Mouse (Mus musculus): ENCODE data around the gene Tmem233. TPM values are rescaled to one million over a fixed set of nuclear protein-coding genes. Genes with fewer than 3 reads are reported as not detected.

Gene Tmem233
- total and polyA plus RNA-seq, 3 experiments = not detected

GRCm38 (mm10) chr5:116026561-116026960 is 56.5 kb downstream of the Tmem233 start:
- 35% methylated on average over 14 of the region's 14 CpGs for WGBS
- H3K36me3 ChIP-seq (ENCODE audit: control insufficient read depth, insufficient read depth, low read length) = no peaks in the 10 kb centered on the region; the same call in 1 of the 2 replicates
- DNase-seq = no peak
- intact Hi-C loops (cut with DNase I) = loop anchor here (10.0 kb wide), 1 partner anchor 372 kb away; no protein-coding TSS in a partner anchor
- H3K9ac ChIP-seq (ENCODE audit: low read depth, low read length) = no peak overlapping the region
- H3K4me1 ChIP-seq (ENCODE audit: control insufficient read depth, insufficient read depth, low read length) = peaks cover 4% of the 10 kb centered on the region
- H3K27me3 ChIP-seq (ENCODE audit: control insufficient read depth, insufficient read depth, low read length) = no peaks in the 10 kb centered on the region
- no peak overlapping the region for H3K4me3 ChIP-seq
- no peak overlapping the region for H3K27ac ChIP-seq
- H3K79me2 ChIP-seq (replicated peaks; ENCODE audit: control insufficient read depth, insufficient read depth, low read length) = no peaks in the 10 kb centered on the region
- TF ChIP-seq POLR2A (IDR thresholded peaks at IDR 0.05; ENCODE audit: insufficient read depth, low read depth, low read length) (no peak), EP300 (IDR thresholded peaks at IDR 0.05; ENCODE audit: insufficient read depth, low read depth, low read length) (no peak), CTCF (IDR thresholded peaks at IDR 0.05) (no peak)

GRCm38 (mm10) chr5:116026107-116026506 is 56.9 kb downstream of the Tmem233 start:
- H3K79me2 ChIP-seq (replicated peaks; ENCODE audit: control insufficient read depth, insufficient read depth, low read length) = no peaks in the 10 kb centered on the region
- no peak overlapping the region for H3K9ac ChIP-seq (ENCODE audit: low read depth, low read length)
- H3K4me3 ChIP-seq = no peak overlapping the region
- H3K27ac ChIP-seq = no peak overlapping the region
- intact Hi-C loops (cut with DNase I) = loop anchor here (10.0 kb wide), 1 partner anchor 371 kb away; no protein-coding TSS in a partner anchor
- WGBS = 74% methylated on average over 5 of the region's 5 CpGs
- DNase-seq = no peak
- H3K27me3 ChIP-seq (ENCODE audit: control insufficient read depth, insufficient read depth, low read length) = no peaks in the 10 kb centered on the region
- TF ChIP-seq EP300 (IDR thresholded peaks at IDR 0.05; ENCODE audit: insufficient read depth, low read depth, low read length) = no peak
- TF ChIP-seq POLR2A (IDR thresholded peaks at IDR 0.05; ENCODE audit: insufficient read depth, low read depth, low read length) = no peak
- no peak for TF ChIP-seq CTCF (IDR thresholded peaks at IDR 0.05)
- H3K36me3 ChIP-seq (ENCODE audit: control insufficient read depth, insufficient read depth, low read length) = no peaks in the 10 kb centered on the region; the same call in 1 of the 2 replicates
- peaks cover 5% of the 10 kb centered on the region for H3K4me1 ChIP-seq (ENCODE audit: control insufficient read depth, insufficient read depth, low read length)

- Histone ChIP-seq H3K79me2 (replicated peaks; ENCODE audit: control insufficient read depth, insufficient read depth, low read length) (no peaks in the 10 kb centered on the region), H3K4me1 (ENCODE audit: control insufficient read depth, insufficient read depth, low read length) (peaks cover 11% of the 10 kb centered on the region), H3K36me3 (ENCODE audit: control insufficient read depth, insufficient read depth, low read length) (peaks cover 8% of the 10 kb centered on the region), H3K9ac (ENCODE audit: low read depth, low read length) (peak within 1 kb of the TSS; percentile 75), H3K27ac (peak within 1 kb of the TSS; percentile 94), H3K4me3 (peak within 1 kb of the TSS; percentile 82), H3K27me3 (ENCODE audit: control insufficient read depth, insufficient read depth, low read length) (no peaks in the 10 kb centered on the region)
- TF ChIP-seq POLR2A (IDR thresholded peaks at IDR 0.05; ENCODE audit: insufficient read depth, low read depth, low read length) (peak; percentile 88), EP300 (IDR thresholded peaks at IDR 0.05; ENCODE audit: insufficient read depth, low read depth, low read length) (peak; percentile 64; the same call in 1 of the 2 replicates), CTCF (IDR thresholded peaks at IDR 0.05) (peak; percentile 74)
- under 1% methylated on average over 46 of the region's 46 CpGs for WGBS
- intact Hi-C loops (cut with DNase I) = loop anchor here (2.0 to 10.0 kb wide), 2 partner anchors 48 to 370 kb away; no protein-coding TSS in a partner anchor
- peak; percentile 93 to 96 for DNase-seq
Observed at GRCm38 (mm10) chr5:116024327-116024739, 58.7 kb downstream of the Tmem233 start, which contains the start of gene Prkab1. TSS of gene Prkab1 (minus strand) at chr5:116024508.

GRCm38 (mm10) chr5:116023821-116024284 is 59.2 kb downstream of the Tmem233 start:
- Histone ChIP-seq H3K27ac (peak overlapping the region; percentile 94), H3K79me2 (replicated peaks; ENCODE audit: control insufficient read depth, insufficient read depth, low read length) (no peaks in the 10 kb centered on the region), H3K9ac (ENCODE audit: low read depth, low read length) (peak overlapping the region; percentile 75), H3K27me3 (ENCODE audit: control insufficient read depth, insufficient read depth, low read length) (no peaks in the 10 kb centered on the region), H3K36me3 (ENCODE audit: control insufficient read depth, insufficient read depth, low read length) (peaks cover 8% of the 10 kb centered on the region), H3K4me3 (peak overlapping the region; percentile 82), H3K4me1 (ENCODE audit: control insufficient read depth, insufficient read depth, low read length) (peaks cover 14% of the 10 kb centered on the region)
- TF ChIP-seq CTCF (IDR thresholded peaks at IDR 0.05) (no peak), EP300 (IDR thresholded peaks at IDR 0.05; ENCODE audit: insufficient read depth, low read depth, low read length) (no peak), POLR2A (IDR thresholded peaks at IDR 0.05; ENCODE audit: insufficient read depth, low read depth, low read length) (no peak)
- intact Hi-C loops (cut with DNase I) = loop anchor here (2.0 to 10.0 kb wide), 2 partner anchors 47 to 369 kb away; no protein-coding TSS in a partner anchor
- WGBS = under 1% methylated on average over 27 of the region's 28 CpGs
- no peak for DNase-seq

GRCm38 (mm10) chr5:116023251-116023661 is 59.8 kb downstream of the Tmem233 start:
- no peaks in the 10 kb centered on the region for H3K27me3 ChIP-seq (ENCODE audit: control insufficient read depth, insufficient read depth, low read length)
- peaks cover 15% of the 10 kb centered on the region for H3K4me1 ChIP-seq (ENCODE audit: control insufficient read depth, insufficient read depth, low read length)
- H3K79me2 ChIP-seq (replicated peaks; ENCODE audit: control insufficient read depth, insufficient read depth, low read length) = no peaks in the 10 kb centered on the region
- H3K9ac ChIP-seq (ENCODE audit: low read depth, low read length) = peak overlapping the region; percentile 75
- peak in 1 of 2 experiments; percentile 17 for DNase-seq
- intact Hi-C loops (cut with DNase I) = loop anchor here (10.0 kb wide), 1 partner anchor 368 kb away; no protein-coding TSS in a partner anchor
- peak overlapping the region; percentile 82 for H3K4me3 ChIP-seq
- H3K36me3 ChIP-seq (ENCODE audit: control insufficient read depth, insufficient read depth, low read length) = peaks cover 10% of the 10 kb centered on the region
- H3K27ac ChIP-seq = peak overlapping the region; percentile 94
- no peak for TF ChIP-seq EP300 (IDR thresholded peaks at IDR 0.05; ENCODE audit: insufficient read depth, low read depth, low read length)
- TF ChIP-seq POLR2A (IDR thresholded peaks at IDR 0.05; ENCODE audit: insufficient read depth, low read depth, low read length) = no peak
- 12% methylated on average over 8 of the region's 8 CpGs for WGBS

GRCm38 (mm10) chr5:116022658-116023200 is 60.3 kb downstream of the Tmem233 start:
- no peak for DNase-seq
- H3K9ac ChIP-seq (ENCODE audit: low read depth, low read length) = no peak overlapping the region
- peaks cover 15% of the 10 kb centered on the region for H3K4me1 ChIP-seq (ENCODE audit: control insufficient read depth, insufficient read depth, low read length)
- H3K27ac ChIP-seq = peak overlapping the region; percentile 94
- WGBS = 62% methylated on average over 7 of the region's 7 CpGs
- peaks cover 10% of the 10 kb centered on the region for H3K36me3 ChIP-seq (ENCODE audit: control insufficient read depth, insufficient read depth, low read length)
- no peak for TF ChIP-seq POLR2A (IDR thresholded peaks at IDR 0.05; ENCODE audit: insufficient read depth, low read depth, low read length)
- H3K4me3 ChIP-seq = peak overlapping the region; percentile 82
- no peaks in the 10 kb centered on the region for H3K79me2 ChIP-seq (replicated peaks; ENCODE audit: control insufficient read depth, insufficient read depth, low read length)
- H3K27me3 ChIP-seq (ENCODE audit: control insufficient read depth, insufficient read depth, low read length) = no peaks in the 10 kb centered on the region
- intact Hi-C loops (cut with DNase I) = loop anchor here (10.0 kb wide), 1 partner anchor 368 kb away; no protein-coding TSS in a partner anchor

Data from heart, adult 2 months (tissue).